Mouse (Mus musculus) left cerebral cortex, postnatal 14 days (tissue): ENCODE results near the gene Pdf. TPM values are rescaled to one million over a fixed set of nuclear protein-coding genes. Genes with fewer than 3 reads are reported as not detected.

Experiments
- microRNA-seq, 2 experiments: library from miRNA; unstranded; fragments of <30 nt; microRNA quantifications; one replicate each; pipeline ENCODE4 v1.2.0; 2022
- total RNA-seq, 2 experiments: library from RNA; stranded (reverse); gene quantifications; 2 replicates each; pipeline ENCODE4 v1.2.3; 2021

The Pdf gene
- total RNA-seq, 2 experiments from 2014 or later = 28.3 to 29.8 TPM

Small RNA genes within 50 kb of the gene (microRNA-seq; reads per million reads assigned to microRNA genes)
- 0.79 to 2.0 reads per million in 2 experiments for gene Mir7075

Other genes starting within 250 kb of the Pdf start
- 1 to 10 TPM; 3.0 to 4.1 TPM for gene Has3, start 178.4 kb downstream of the Pdf start, total RNA-seq
- gene Utp4, start 155.0 kb downstream of the Pdf start, total RNA-seq = 10 to 100 TPM; 29.5 to 31.4 TPM
- 10 to 100 TPM in 1 of 2 experiments, 1 to 10 TPM in 1; 8.1 to 10.7 TPM for gene Sntb2, start 112.9 kb downstream of the Pdf start, total RNA-seq
- gene Vps4a, start 17.4 kb downstream of the Pdf start, total RNA-seq = 100 to 1,000 TPM; 121 to 124 TPM
- 10 to 100 TPM; 26.5 to 29.5 TPM for gene Cog8, start 8.1 kb upstream of the Pdf start, total RNA-seq
- gene Nip7, start 8.3 kb upstream of the Pdf start, total RNA-seq = 10 to 100 TPM; 43.4 to 53.6 TPM
- not detected for gene Tmed6, start 17.0 kb upstream of the Pdf start, total RNA-seq
- gene Terf2, start 47.9 kb upstream of the Pdf start, total RNA-seq = 10 to 100 TPM; 37.1 to 37.5 TPM
- 10 to 100 TPM; 83.4 to 84.5 TPM for gene Cyb5b, start 102.0 kb upstream of the Pdf start, total RNA-seq
- gene Nfat5, start 244.9 kb upstream of the Pdf start, total RNA-seq = 10 to 100 TPM; 35.6 to 45.5 TPM